Mouse (Mus musculus) lung, adult 18-20 months (tissue): ENCODE data around the gene Josd2.

Source experiments
- DNase-seq, 2 experiments: peaks; one replicate each; pipeline ENCODE4 v3.0.0; 2022; ENCODE audit warnings: mixed read lengths in 2 of 2

Josd2 gene

DNA sequence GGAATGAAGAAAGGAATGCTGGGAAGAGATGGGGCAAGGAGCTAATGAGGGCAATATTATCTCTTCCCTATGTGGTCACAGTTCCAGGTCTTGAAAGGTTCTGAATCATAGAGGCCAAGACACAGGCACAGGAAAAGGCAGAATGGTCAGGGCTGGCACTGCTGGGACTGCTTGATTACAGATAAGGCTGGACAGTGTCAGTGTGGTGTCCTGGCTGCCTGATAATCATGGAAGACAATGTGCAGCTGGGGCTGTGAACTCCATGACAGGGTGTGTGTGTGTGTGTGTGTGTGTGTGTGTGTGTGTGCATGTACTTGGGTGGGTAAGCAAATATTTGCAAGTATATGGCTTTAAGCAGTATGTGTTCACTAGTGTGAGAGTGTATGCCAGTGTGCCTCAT is 39.7 kb downstream of the Josd2 start:
- no peak for DNase-seq

DNA sequence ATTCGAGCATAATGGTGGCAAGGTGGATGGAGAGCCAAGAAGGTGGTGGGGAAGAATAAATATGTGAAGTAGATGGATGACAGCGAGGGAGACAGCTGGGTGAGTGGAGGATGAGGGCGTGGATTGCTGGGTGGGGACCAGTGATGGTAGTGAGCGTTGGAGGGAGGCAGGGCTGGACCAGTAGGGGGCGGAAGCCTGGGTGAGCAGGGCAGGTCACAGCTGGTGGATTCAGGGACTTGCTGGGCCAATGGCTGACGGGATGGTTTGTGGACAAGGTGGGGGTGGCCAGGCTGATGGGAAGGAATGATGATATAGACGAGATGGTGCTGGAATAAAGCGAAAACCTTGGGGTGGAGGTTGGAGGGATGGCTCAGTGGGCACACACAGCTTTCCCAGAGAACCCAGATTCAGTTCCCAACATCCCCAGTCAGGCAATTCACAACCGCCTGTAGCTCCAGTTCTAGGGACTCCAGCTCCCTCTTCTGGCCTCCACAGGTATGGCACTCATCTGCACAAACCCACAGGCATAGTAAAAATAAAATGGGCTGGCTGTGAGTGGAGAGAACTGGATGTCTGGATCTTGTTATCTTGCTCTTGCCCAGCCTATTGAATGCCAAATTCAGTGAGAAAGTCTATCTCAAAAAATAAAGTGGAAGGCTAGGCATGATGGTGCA is 51.6 kb downstream of the Josd2 start:
- no peak for DNase-seq

DNA sequence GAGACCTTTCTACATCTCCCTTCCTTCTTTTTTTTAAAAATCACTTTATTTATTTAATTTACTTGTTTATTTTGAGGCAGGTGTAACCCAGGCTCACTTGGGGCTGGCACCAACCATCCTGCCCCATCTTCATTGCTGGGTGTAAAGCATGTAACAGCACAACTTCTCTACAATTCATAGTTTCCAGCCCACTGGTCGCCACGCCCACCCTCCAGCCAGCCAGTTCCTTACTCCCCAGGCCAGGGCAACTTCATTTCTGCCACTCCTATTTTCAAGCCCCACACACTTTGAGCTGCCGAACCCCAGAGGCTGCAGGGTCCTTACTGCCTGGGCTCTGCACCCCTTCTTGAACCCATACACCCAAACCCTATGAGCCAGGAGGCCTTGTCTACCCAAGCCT is 53.2 kb downstream of the Josd2 start:
- DNase-seq = no peak
